Mouse (Mus musculus): Measurements from ENCODE around the gene BC052040.

BC052040 gene

DNA sequence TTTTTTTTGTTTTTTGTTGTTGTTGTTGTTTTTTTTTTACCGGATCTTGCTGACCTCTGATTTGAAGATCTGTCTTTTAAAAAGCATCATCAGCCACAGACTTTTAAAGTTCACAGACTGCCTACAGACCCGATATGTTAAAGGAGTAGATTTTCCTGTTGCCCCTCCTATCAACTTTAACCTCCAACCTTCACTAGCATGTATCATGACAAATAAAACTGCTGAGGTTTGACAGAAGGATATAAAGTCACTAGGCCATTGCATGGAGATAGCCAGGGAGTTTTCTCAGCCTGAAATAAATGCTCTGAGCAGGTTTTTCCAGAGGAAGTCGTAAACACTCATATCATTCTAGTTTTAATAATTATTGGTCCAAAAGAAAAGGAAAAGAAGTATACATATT lies 136.5 kb downstream of the BC052040 start:
- DNase-seq = no peak

GRCm38 (mm10) chr2:115723452-115723851 lies 141.9 kb downstream of the BC052040 start:
- DNase-seq = no peak

DNA sequence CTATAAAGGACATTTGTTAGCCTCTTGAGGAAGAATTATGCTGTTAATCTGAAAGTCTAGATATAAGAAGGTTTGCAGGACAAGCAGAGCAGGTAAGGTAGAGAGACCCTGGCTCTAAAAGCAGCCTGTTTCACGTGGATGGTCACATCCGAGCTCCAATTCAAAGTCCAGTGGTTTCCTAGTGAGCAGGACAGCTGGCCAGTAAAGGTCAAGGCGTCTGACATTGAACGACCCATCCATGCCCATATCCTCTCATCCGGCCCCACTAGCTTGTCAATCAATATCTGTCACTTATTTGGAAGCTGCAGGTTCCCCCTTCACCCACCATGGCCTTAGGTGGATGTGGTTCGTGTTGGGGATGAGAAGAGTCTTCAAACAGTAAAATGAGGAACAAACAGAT lies 142.7 kb downstream of the BC052040 start:
- DNase-seq = no peak

- no peak for DNase-seq
These were observed 143.2 kb downstream of the BC052040 start for GRCm38 (mm10) chr2:115724726-115725125.

- no peak for DNase-seq
These were observed 144.0 kb downstream of the BC052040 start for GRCm38 (mm10) chr2:115725503-115725902.

- no peak for DNase-seq
These were observed 144.4 kb downstream of the BC052040 start for GRCm38 (mm10) chr2:115725926-115726325.

GRCm38 (mm10) chr2:115726806-115727205 lies 145.3 kb downstream of the BC052040 start:
- DNase-seq = no peak

DNA sequence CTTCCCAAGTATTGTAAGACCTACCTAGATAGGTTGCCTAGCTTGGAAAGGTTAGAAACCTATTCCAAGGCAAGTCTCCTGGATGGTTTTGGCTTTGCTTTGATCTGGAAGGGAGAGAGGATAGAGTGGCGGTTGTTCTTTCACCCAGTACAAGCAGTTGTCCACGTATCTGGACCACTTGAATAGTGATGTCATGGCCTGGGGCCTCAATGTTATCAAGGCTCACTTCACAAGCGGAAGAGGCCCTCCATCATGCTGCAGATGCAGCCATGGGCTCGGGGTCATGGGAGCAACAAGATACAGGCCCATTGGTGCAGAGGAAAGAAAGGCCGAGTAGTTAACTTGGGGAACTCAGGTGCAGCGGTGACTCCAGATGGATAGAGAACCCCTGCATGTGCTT lies 147.1 kb downstream of the BC052040 start:
- DNase-seq = no peak

DNA sequence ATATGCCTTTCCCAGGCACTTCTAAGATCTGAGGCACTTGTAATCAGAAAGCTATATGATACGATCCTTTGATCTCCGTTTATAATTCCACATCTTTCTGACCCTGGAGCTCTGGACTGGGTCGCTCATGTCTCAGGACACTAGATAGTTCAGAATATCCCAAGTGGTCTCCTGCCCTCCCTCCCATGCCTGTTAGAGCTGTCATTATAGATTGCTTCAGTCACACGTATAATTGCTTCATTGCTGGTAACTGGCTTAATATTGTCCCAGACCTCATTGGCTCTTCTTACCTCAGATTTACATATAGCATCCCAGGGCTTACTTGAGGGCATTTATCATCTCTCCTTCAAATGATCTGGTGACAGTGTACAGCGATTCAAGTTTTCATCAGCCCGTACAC lies 149.0 kb downstream of the BC052040 start:
- no peak for DNase-seq

- no peak for DNase-seq
These were observed 149.7 kb downstream of the BC052040 start for GRCm38 (mm10) chr2:115731171-115731570.

GRCm38 (mm10) chr2:115732572-115732971 lies 151.1 kb downstream of the BC052040 start:
- DNase-seq = no peak

DNA sequence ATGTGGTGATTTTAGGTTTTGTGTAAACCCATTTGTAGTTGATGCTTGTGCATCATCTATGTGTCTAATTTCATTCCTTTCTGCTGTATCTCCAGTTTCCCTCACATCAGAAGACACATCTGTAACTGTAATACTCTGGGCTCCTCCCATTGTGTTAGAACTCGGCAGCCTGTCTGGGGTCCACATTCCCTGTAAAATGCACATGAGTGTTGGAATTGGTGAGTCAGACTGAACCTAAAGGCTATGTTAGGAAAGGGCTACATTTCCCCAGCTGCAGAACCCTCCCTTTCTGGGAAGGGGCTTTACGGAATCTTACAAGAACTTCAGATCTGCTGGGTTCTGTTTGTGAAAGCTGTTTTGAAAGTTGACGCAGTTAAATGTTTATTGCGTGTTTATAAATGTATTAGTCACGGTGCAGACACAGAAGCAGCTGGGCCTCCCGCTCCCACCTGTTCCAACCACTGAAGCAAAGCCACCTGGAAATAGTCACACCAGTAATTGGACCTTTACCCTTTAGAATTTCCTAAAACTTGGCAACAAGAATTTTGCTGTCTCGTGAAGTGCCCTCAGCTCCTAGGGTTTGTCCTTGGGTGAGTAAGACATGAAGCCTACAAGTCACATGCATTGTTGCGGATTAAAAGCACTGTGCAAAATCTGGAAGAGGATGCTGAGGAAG lies 151.6 kb downstream of the BC052040 start:
- DNase-seq = no peak

- no peak for DNase-seq
These were observed 153.3 kb downstream of the BC052040 start for GRCm38 (mm10) chr2:115734850-115735249.

DNA sequence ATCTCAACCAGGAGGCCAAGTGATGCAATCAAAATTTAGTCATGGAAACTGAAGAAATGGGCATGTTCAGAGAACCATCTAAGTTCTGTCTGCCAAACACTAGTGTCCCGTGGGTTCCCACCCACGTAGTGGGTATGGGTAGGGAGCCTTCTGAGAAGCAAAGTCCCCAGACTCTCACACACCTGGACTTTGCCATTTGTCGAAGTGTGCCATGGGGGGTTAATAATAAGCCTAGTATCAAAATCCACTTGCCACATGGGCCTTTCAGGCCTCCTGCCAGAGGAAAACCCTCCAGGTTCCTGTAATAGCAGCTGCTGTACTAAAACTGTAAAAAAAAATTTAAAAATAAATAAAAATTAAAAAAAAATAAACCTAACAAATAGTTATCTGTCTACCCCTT lies 154.9 kb downstream of the BC052040 start:
- DNase-seq = no peak

DNA sequence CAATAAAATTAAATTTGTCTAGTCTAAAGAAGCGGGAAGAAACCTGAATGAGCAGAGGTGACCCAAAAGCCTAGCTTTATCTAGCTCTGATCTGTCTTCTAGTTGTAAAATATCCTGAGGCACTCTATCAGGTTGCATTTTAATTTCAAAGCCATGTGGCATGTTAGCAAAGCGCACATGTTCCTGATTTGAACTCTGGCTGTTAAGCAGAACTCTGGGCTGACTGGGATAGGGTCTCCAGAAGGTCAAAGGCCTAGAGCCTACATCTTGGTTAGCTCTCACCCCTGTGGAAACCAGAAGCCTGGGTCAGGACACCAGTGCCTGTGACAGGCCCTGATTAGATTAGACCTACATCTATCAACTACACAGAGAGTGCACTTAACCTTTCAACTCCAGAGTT lies 156.4 kb downstream of the BC052040 start:
- DNase-seq = no peak

DNA sequence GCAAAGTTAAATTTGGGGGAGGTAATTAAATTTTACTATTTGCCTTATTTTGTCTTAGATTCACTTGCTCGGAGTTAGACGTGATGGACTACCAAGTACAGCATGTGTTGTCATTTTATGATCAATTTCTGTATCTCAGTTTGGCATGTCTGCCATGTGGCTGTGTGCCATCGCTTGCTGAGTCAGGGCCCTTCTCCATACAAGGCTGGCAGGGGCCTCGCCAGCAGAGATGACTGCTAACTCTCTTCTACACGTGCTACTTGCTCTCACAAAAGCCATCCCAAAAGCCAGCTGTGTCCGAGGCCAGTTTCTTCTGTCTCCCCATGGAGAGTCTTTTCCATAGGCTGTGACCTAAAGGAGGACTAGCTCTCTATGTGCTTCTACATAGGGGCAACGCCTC lies 160.5 kb downstream of the BC052040 start:
- DNase-seq = peak in 1 of 2 experiments; percentile 51

GRCm38 (mm10) chr2:115747639-115748038 lies 166.1 kb downstream of the BC052040 start:
- DNase-seq = no peak

- no peak for DNase-seq
These were observed 169.7 kb downstream of the BC052040 start for GRCm38 (mm10) chr2:115751177-115751576.

- DNase-seq = no peak
These were observed 176.2 kb downstream of the BC052040 start for GRCm38 (mm10) chr2:115757685-115758084.

DNA sequence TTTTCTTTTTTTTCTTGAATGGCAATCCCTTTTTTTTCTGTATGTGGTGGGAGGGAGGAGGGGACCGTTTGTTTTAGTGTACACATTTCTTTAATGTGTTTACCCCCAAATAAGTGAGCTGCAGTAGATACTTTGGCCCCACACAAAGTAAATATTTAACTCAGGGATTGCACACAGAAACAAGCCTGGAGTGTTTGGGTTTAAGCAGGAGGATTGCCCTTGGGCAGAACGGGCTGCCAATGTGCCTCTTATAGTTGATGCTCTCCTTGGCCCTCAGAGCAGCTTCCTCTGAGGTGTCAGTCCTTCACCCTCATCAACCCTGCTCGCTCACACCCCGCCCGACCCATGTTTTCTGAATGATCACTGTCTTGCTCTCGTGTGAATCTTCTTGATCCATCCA lies 177.0 kb downstream of the BC052040 start:
- DNase-seq = no peak

DNA sequence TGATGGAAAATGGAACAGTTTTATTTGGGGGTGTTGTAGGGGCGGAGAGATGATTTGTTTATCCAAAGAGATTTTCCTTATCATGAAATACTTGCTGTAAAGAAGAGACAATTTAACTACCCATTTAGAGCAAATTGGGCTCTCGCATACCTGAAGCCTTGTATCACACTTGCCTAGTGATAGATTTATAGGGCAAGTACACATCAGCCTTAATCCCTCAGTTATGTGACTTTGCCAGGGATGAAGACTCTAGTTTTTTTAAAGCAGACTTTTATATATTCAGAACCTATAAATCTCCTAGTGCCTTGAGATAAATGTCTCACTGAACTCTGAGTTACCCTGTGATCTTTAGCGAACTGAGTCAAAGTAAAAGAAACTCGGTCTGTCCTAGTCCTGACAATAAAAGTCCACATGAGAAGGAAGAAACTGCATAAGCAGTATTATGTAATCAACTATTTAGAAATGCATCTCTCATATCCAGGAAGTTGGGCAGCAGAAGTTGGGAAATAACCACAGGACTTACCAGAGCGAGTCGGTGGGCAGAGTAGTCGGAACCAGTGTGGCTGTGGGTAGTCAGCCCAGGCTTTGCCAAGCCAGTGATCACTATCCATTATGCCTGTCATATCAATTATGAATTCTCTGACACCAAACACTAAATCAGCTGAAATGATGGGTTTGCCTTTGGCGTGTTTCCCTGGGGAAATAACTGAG lies 183.2 kb downstream of the BC052040 start:
- no peak for DNase-seq

- no peak for DNase-seq
These were observed 188.2 kb downstream of the BC052040 start for GRCm38 (mm10) chr2:115769597-115770305.

GRCm38 (mm10) chr2:115772709-115773108 lies 191.2 kb downstream of the BC052040 start:
- no peak for DNase-seq
